Mouse (Mus musculus) liver, postnatal 0 days (tissue): ENCODE measurements around the gene Tsen54.

Experiments
- CTCF ChIP-seq: sonication (generic); IDR thresholded peaks from 2 replicates; pipeline ENCODE4 v1.5.1; 2016; ENCODE audit warnings: antibody characterized with exemption, low read depth
- EP300 ChIP-seq: IDR thresholded peaks from 2 replicates; pipeline ENCODE4 v1.6.1; 2016; ENCODE audit warnings: antibody characterized with exemption, low read depth, mild to moderate bottlenecking

GRCm38 (mm10) chr11:115832064-115832463 is 17.5 kb downstream of the Tsen54 start:
- no peak for TF ChIP-seq CTCF
- no peak for TF ChIP-seq EP300
